Mouse (Mus musculus) brain, embryonic 18.5 days (tissue): ENCODE measurements at regions not wholly inside any gene's neighbourhood (a gene's known extent, or its start where the extent isn't known, plus 50 kb on each side); places are given as distances from the start of the nearest gene placed in this dataset.

Experiments used
- DNase-seq: peaks from one replicate; pipeline ENCODE4 v3.0.0-alpha.2; 2012; ENCODE audit warnings: low read depth, low spot score

DNA sequence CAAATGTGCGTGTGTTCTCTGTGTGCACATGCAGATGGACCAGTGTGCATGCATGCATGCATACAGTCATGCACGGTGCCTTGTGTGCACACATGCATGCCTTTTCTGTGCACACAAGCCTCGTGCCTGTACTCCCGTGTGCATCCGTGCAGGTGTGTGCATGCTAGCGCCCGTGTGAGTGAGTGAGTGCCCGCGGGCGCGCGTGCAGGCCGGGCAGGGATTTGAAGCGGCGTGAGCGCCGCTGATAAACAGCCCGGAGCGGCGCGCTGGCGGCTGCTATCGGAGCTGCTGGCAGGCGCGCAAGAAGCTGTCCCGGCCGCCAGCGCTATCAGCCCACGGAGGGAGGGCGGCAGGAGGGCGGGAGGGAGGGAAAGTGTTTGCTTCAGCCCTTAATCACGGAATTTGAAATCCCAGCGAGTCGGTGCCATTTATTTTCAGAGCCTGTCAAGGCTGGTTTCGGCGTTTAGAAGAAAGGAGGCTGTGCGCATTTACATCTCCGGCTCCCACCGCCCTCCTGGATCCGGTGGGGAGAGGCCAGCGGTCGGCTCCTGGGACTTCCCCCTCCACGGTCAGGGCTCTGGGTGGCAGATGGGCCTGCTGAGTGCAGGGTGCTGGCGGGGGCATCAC is 82.1 kb downstream of the Cstad start:
- peak; percentile 71 for DNase-seq

DNA sequence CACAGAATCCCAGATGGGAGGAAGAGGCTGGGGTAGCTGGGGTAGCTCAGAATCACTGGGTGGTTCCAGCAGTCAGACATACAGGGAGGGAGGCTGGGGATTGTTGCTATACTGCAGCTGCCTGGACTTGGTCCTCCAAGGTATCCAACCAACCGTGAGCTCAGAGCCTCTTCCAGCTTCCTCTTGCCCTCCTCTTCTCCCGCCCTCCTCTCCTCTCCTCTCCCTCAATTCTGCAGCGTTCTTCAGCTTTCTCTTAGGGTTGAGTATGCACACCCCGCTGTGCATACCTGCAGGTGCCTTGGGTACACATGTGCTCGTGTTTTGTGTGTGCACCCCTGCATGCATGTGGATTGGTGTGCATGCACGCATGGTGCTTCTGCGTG is 81.6 kb downstream of the Cstad start:
- no peak for DNase-seq

- no peak for DNase-seq
Observed at GRCm38 (mm10) chr2:30675839-30676238, 81.0 kb downstream of the Cstad start.

DNA sequence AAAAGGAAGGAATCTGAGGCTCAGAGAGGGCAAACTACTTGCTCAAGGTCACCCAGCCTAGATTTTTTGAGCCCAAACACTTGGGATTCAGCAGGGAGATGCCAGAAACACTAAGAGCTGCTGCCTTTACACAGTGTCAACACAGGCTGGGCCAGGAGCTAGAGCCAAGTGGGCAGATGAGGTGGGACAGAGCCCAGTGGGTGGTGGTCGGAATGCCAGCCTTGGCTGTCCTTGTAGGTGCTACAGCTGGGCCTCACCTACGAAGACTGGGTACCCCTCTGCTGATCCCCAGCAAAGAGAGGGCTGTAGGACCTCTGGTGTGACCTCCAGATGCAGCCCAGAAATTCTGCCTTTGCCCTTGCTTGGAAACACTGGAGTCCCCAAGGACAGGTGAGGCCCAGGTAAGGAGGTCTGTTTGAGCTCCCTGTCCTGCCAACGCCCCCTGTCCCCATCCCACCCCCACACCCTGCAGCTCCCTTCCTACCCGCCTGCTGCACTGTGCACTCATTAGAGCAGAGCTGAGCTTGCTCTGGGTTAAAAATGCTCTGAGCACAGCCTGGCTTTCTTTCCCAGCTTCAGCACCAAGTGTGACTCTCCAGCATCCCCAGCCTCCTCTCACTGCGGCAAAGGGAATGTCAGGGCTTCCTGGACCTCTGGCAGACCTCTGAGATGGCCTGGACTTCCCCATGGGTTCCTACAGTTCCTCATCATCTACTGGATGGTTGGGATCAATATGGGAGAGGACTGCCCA is 76.2 kb downstream of the Cstad start:
- no peak for DNase-seq

DNA sequence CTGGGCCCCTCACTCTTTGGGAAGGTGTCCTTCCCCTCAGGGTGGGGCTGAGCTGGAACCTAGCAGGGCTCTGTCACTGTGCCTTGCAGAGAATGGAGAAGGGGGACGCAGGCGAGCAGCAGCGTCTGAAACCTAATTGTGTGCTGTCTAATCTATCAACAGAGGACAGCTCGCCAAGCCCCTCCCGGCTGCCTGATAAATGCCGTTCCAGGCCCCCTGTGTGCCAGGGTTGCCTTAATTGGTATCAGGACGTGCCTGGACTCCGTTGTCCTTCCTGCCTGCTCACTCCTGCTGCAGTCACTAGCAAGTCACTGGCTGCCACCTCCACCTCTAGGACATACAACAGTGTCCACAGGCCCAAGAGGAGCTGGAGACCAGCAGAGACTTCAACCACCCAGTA is 72.6 kb downstream of the Cstad start:
- no peak for DNase-seq

DNA sequence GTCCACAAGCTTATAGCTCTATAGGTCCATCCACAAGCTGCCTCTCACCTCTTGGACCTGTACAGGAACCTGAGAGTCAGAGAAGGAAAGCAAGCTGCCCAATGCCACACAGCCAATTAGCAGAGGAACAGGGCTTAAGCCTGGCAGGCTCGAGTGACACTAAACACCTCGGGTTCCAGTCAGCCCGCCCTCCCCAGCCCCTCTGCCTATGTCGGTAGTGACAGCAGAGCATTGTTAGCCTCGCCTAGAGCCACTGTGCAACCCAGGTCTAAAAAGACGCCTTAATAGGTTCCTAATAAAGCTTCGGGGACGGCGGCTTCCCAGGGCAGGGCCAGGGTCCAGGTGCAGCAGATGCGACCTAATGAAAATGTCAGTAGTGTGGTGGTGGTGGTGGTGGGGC is 66.3 kb downstream of the Cstad start:
- DNase-seq, result no peak

DNA sequence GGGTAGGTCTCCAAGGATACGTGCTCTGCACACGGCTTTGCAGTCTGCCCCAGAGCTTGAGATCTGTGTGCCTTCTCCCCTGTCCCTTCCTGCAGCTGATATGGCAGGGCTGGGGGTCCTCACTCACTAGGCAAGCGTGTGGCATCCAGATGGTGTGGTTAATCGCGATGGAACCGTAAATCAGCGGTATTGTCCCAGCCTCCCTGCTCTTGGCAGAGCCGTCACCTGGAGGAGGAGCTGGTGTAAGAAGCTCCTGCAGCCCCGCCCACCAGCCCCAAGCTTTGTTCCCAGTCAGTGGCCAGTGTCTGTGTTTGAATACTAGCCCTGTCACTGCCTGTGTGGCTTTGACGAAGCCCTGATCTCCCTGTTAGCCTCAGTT is 65.8 kb downstream of the Cstad start:
- DNase-seq, result no peak

DNA sequence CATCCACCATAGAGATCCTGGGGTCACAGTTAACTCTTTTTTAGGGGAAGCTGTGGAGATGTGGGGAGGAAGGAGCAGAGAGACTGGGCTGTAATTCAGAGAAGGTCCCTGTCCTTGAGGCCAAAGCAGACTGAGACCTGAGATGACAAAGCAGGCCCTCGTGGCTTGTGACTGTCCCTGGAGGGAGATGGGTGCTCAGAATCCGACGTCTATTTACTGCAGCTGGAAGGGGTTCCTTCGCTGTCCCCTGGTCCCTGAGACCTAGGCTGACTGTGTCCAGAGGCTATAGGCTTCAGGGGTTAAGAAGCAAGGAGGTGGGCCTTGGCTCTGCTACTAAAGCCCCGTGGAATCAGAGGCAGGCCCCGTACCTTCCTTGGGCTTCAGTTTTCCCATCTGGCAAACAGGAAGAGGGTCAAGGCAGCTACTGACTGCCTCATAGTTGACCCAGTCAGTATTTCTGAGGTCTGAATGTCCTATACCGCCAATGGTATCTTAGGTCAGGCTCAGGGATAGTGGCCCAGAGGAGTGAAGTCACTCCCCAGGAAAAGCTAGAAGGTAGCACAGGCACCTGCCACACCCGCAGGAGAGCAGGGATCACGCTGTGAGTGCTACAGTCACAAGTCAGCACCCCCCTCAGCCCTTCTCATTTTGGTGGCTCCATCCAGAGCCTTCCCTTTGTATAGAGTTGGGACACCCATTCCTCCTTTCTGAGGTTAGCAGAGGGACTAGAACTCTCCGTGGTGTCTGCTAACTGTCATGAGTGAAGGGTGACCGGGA is 65.2 kb downstream of the Cstad start:
- no peak for DNase-seq

- DNase-seq, result peak; percentile 68
Observed at GRCm38 (mm10) chr2:30658844-30659555, 64.2 kb downstream of the Cstad start.
